Mouse (Mus musculus) kidney, adult 10 weeks (tissue): ENCODE data around the gene Serpina3b. TPM values are rescaled to one million over a fixed set of nuclear protein-coding genes. Genes with fewer than 3 reads are reported as not detected.

Source experiments
- polyA plus RNA-seq: library from polyadenylated mRNA; stranded (reverse); fragments of 350-450 nt; fragmentation: Illumina TruSeq; extraction: RNeasy Lipid Tissue Mini Kit (QIAGEN cat#74804); gene quantifications from one replicate; pipeline ENCODE4 v1.2.3, GENCODE M21; 2014; ENCODE audit warnings: low read depth, low replicate concordance

Serpina3b gene
- polyA plus RNA-seq: not detected

GRCm38 (mm10) chr12:104127696-104128095, at the start of gene Serpina3b:
Serpina3b (plus strand) TSS chr12:104127996.

GRCm38 (mm10) chr12:104100768-104101167, 27.0 kb upstream of the Serpina3b start, which contains the start of gene Serpina5:
Serpina5 (plus strand) TSS chr12:104101113.

GRCm38 (mm10) chr12:104112333-104112732, 15.5 kb upstream of the Serpina3b start, which contains the start of gene Serpina3a:
Serpina3a (plus strand) TSS chr12:104112724.

GRCm38 (mm10) chr12:104153656-104154055, 25.9 kb downstream of the Serpina3b start, which contains the start of gene Serpina3c:
Serpina3c (minus strand) TSS chr12:104153870.

Other genes with a start within 250 kb of the Serpina3b start
- gene Serpina1c, start 223.1 kb upstream of the Serpina3b start, polyA plus RNA-seq: 1.6 TPM
- gene Serpina1e, start 169.0 kb upstream of the Serpina3b start, polyA plus RNA-seq: not detected
- gene Serpina11, start 138.0 kb upstream of the Serpina3b start, polyA plus RNA-seq: not detected
- not detected for gene Serpina9, start 114.2 kb upstream of the Serpina3b start, polyA plus RNA-seq
- gene Serpina12, start 83.6 kb upstream of the Serpina3b start, polyA plus RNA-seq: not detected
- not detected for gene Serpina5, start 26.9 kb upstream of the Serpina3b start, polyA plus RNA-seq
- gene Serpina3a, start 15.3 kb upstream of the Serpina3b start, polyA plus RNA-seq: not detected
- not detected for gene Serpina3c, start 25.9 kb downstream of the Serpina3b start, polyA plus RNA-seq
- 0.20 TPM for gene Serpina3f, start 86.5 kb downstream of the Serpina3b start, polyA plus RNA-seq
- not detected for gene Serpina3g, start 108.2 kb downstream of the Serpina3b start, polyA plus RNA-seq
- not detected for gene Serpina3i, start 135.1 kb downstream of the Serpina3b start, polyA plus RNA-seq
- gene Serpina3j, start 186.6 kb downstream of the Serpina3b start, polyA plus RNA-seq: not detected
- 1.1 TPM for gene Serpina3k, start 210.5 kb downstream of the Serpina3b start, polyA plus RNA-seq
- gene Serpina3m, start 210.5 kb downstream of the Serpina3b start, polyA plus RNA-seq: not detected